Mouse (Mus musculus) kidney, adult 18-20 months (tissue): Measurements from ENCODE around the gene Cryba4.
A peak's percentile ranks its signal among the peaks of the same experiment; 100 is the strongest.

Experiments used
- DNase-seq: peaks from one replicate; pipeline ENCODE4 v3.0.0; 2021

The Cryba4 gene

GRCm38 (mm10) chr5:112265110-112265509 lies 12.8 kb upstream of the Cryba4 start:
- no peak for DNase-seq

GRCm38 (mm10) chr5:112264099-112264498 lies 11.8 kb upstream of the Cryba4 start:
- DNase-seq = no peak

- DNase-seq = no peak
These were observed 8.5 kb upstream of the Cryba4 start for GRCm38 (mm10) chr5:112260818-112261217.

GRCm38 (mm10) chr5:112259862-112260650 lies 7.7 kb upstream of the Cryba4 start:
- DNase-seq = no peak

GRCm38 (mm10) chr5:112257896-112258295 lies 5.6 kb upstream of the Cryba4 start:
- DNase-seq = no peak

GRCm38 (mm10) chr5:112256457-112256856 lies 4.1 kb upstream of the Cryba4 start:
- DNase-seq = no peak

GRCm38 (mm10) chr5:112255426-112255825 lies 3.1 kb upstream of the Cryba4 start, which contains the start of gene Crybb1:
TSS of gene Crybb1 (plus strand) at chr5:112255815.
- DNase-seq = peak; percentile 50

GRCm38 (mm10) chr5:112254282-112254806 lies 2.0 kb upstream of the Cryba4 start:
- peak; percentile 31 for DNase-seq

- peak; percentile 46 for DNase-seq
These were observed 851 bp upstream of the Cryba4 start for GRCm38 (mm10) chr5:112253169-112253568.

GRCm38 (mm10) chr5:112249106-112249505 lies 3.2 kb downstream of the Cryba4 start:
- no peak for DNase-seq

- no peak for DNase-seq
These were observed 4.9 kb downstream of the Cryba4 start for GRCm38 (mm10) chr5:112247399-112247798.

GRCm38 (mm10) chr5:112244890-112245615 lies 7.3 kb downstream of the Cryba4 start:
- no peak for DNase-seq

- DNase-seq = no peak
These were observed 8.1 kb downstream of the Cryba4 start for GRCm38 (mm10) chr5:112244275-112244562.

- DNase-seq = no peak
These were observed 8.6 kb downstream of the Cryba4 start for GRCm38 (mm10) chr5:112243539-112244274.

- no peak for DNase-seq
These were observed 9.3 kb downstream of the Cryba4 start for GRCm38 (mm10) chr5:112243041-112243440.

- DNase-seq = peak; percentile 62
These were observed 9.9 kb downstream of the Cryba4 start for GRCm38 (mm10) chr5:112242361-112242778.

GRCm38 (mm10) chr5:112241849-112242248 lies 10.5 kb downstream of the Cryba4 start:
- DNase-seq = no peak

GRCm38 (mm10) chr5:112240761-112241160 lies 11.6 kb downstream of the Cryba4 start:
- peak; percentile 89 for DNase-seq

- DNase-seq = no peak
These were observed 13.4 kb downstream of the Cryba4 start for GRCm38 (mm10) chr5:112238781-112239482.

- no peak for DNase-seq
These were observed 14.3 kb downstream of the Cryba4 start for GRCm38 (mm10) chr5:112237866-112238570.

- no peak for DNase-seq
These were observed 14.9 kb downstream of the Cryba4 start for GRCm38 (mm10) chr5:112237439-112237838.

GRCm38 (mm10) chr5:112236631-112237030 lies 15.7 kb downstream of the Cryba4 start:
- DNase-seq = no peak
